8 mouse cellular contexts compared by ENCODE assay signal in the genomic region with DNA sequence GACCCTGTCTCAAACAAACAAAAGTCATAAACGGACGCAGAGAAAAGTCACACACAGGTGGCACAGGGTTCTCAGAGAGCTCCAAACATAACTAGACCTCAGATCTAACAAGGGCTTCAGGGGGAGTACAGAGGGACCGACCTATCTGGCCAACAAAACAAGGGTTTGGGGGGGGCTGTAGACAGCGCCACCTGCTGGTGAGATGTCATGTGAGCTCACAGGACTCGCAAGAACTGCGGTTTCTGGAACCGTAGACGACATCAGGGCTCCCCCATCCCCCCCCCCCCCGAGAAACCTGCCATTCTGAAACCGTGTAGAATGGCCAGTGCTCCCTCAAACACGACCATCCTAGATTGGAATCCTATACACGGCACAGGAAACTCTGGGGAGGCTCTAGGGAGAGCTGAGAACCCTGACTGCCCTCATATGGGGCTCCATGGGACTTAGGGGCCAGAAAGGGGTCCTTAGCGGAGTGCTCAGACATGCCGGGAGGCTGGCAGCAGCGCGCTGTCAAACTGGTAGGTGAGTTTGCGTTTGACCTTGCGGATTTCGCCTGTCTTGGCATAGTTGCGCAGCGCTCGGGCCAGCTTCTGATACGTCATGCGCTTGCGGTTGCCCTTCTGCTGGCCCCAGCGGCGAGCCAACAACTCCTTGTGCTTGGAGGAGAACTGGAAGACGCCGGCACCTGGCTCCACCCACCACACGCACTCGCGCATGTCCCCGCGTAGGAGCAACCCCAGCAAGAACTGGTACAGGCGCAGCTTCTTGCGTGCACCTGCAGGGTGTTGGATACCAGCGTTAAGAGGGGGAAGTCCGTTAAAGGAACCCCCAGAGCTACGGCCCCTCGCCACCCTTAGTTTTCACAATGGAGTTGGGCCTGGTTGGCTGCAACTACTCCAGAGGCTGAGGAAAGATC. TPM values are rescaled to one million over a fixed set of nuclear protein-coding genes. Genes with fewer than 3 reads are reported as not detected.
DNase-seq lines count a peak whose midpoint lies in the region; ATAC-seq lines count a peak whose summit lies in the region.

No protein-coding gene starts in this region.

- H3K4me1 ChIP-seq in embryonic facial prominence, embryonic 12.5 days = peaks cover 8% of the 10 kb centered on the region; the same call in 1 of the 2 replicates
- H3K4me1 ChIP-seq in limb, embryonic 12.5 days (replicated peaks) = peaks cover 6% of the 10 kb centered on the region
- peaks cover 9% of the 10 kb centered on the region for H3K4me1 ChIP-seq in midbrain, embryonic 13.5 days (replicated peaks)

- no peaks in the 10 kb centered on the region for H3K9me3 ChIP-seq in embryonic facial prominence, embryonic 12.5 days
- no peaks in the 10 kb centered on the region for H3K9me3 ChIP-seq in limb, embryonic 12.5 days
- no peaks in the 10 kb centered on the region for H3K9me3 ChIP-seq in midbrain, embryonic 13.5 days

- H3K9ac ChIP-seq in embryonic facial prominence, embryonic 12.5 days = peak overlapping the region; percentile 41
- peak overlapping the region; percentile 40; the same call in 1 of the 2 replicates for H3K9ac ChIP-seq in limb, embryonic 12.5 days (replicated peaks)
- peak overlapping the region; percentile 45 for H3K9ac ChIP-seq in midbrain, embryonic 13.5 days (replicated peaks)

- peak overlapping the region; percentile 72 for H3K4me2 ChIP-seq in embryonic facial prominence, embryonic 12.5 days (replicated peaks)
- peak overlapping the region; percentile 73 for H3K4me2 ChIP-seq in limb, embryonic 12.5 days
- peak overlapping the region; percentile 64 for H3K4me2 ChIP-seq in midbrain, embryonic 13.5 days (replicated peaks)

- no peak for ATAC-seq in embryonic facial prominence, embryonic 12.5 days (ENCODE audit: insufficient number of reproducible peaks, insufficient read depth, low FRiP score, low TSS enrichment)
- ATAC-seq in limb, embryonic 12.5 days (ENCODE audit: insufficient number of reproducible peaks, insufficient read depth, low FRiP score, low TSS enrichment, low read depth) = no peak; the same call in 1 of the 2 replicates
- ATAC-seq in midbrain, embryonic 13.5 days = 0 out of 2 replicates have a peak, but pooled peaks have one; percentile 35

- H3K27me3 ChIP-seq in embryonic facial prominence, embryonic 12.5 days = peaks cover 65% of the 10 kb centered on the region
- peaks cover 74% of the 10 kb centered on the region for H3K27me3 ChIP-seq in limb, embryonic 12.5 days
- peaks cover 64% of the 10 kb centered on the region for H3K27me3 ChIP-seq in midbrain, embryonic 13.5 days

- WGBS in embryonic facial prominence, embryonic 12.5 days = 6% methylated on average over 40 of the region's 40 CpGs
- 7% methylated on average over 40 of the region's 40 CpGs for WGBS in limb, embryonic 12.5 days
- WGBS in midbrain, embryonic 13.5 days = 4% methylated on average over 40 of the region's 40 CpGs

- peak; percentile 94 for DNase-seq in A20 (ENCODE audit: low read depth, low spot score)
- peak; percentile 70 for DNase-seq in adrenal gland, postnatal 25 days
- peak; percentile 47 to 72 for DNase-seq in heart, adult 9 months (ENCODE audit: low spot score in 2 of 2)
- DNase-seq in kidney, adult 9 months = peak; percentile 87
- DNase-seq in skeletal muscle tissue, adult 2 months (ENCODE audit: low read depth, low spot score) = peak; percentile 94

- H3K27ac ChIP-seq in embryonic facial prominence, embryonic 12.5 days = no peak overlapping the region
- H3K27ac ChIP-seq in limb, embryonic 12.5 days = no peak overlapping the region
- H3K27ac ChIP-seq in midbrain, embryonic 13.5 days = no peak overlapping the region

- H3K4me3 ChIP-seq in embryonic facial prominence, embryonic 12.5 days = peak overlapping the region; percentile 35
- H3K4me3 ChIP-seq in limb, embryonic 12.5 days (replicated peaks) = peak overlapping the region; percentile 42
- peak overlapping the region; percentile 36 for H3K4me3 ChIP-seq in midbrain, embryonic 13.5 days (replicated peaks)

- H3K36me3 ChIP-seq in embryonic facial prominence, embryonic 12.5 days = peaks cover 6% of the 10 kb centered on the region
- peaks cover 8% of the 10 kb centered on the region for H3K36me3 ChIP-seq in limb, embryonic 12.5 days
- 0 out of 2 replicates have a peak, but pooled peaks cover 6% of the 10 kb centered on the region for H3K36me3 ChIP-seq in midbrain, embryonic 13.5 days

RNA-seq across cellular contexts. Expression of gene Mybpc2, which starts 3.3 kb away (rescaled TPM):
- total RNA-seq in adrenal gland, postnatal 25 days (2021) = not detected in 2 replicates
- polyA plus RNA-seq in embryonic facial prominence, embryonic 12.5 days (2016; fragmentation: Nextera tagmentation; extraction: Ambion mirVana) = 0.06 TPM in 2 replicates
- 0.09 and 0.13 TPM in 2 replicates for polyA plus RNA-seq in limb, embryonic 12.5 days (2016; fragmentation: Nextera tagmentation; extraction: Ambion mirVana)
- 0.16 and 0.23 TPM in 2 replicates for polyA plus RNA-seq in midbrain, embryonic 13.5 days (2015; fragmentation: Nextera tagmentation; extraction: Ambion mirVana)

RNA-seq across cellular contexts. Expression of gene Spib, which starts 4.1 kb away (rescaled TPM):
- 0.43 TPM in 1 of 2 replicates, not detected in the other for total RNA-seq in adrenal gland, postnatal 25 days (2021)
- 0.10 TPM in 1 of 2 replicates, not detected in the other for polyA plus RNA-seq in embryonic facial prominence, embryonic 12.5 days (2016; fragmentation: Nextera tagmentation; extraction: Ambion mirVana)
- 0.22 and 0.34 TPM in 2 replicates for polyA plus RNA-seq in limb, embryonic 12.5 days (2016; fragmentation: Nextera tagmentation; extraction: Ambion mirVana)
- polyA plus RNA-seq in midbrain, embryonic 13.5 days (2015; fragmentation: Nextera tagmentation; extraction: Ambion mirVana) = not detected in 2 replicates

RNA-seq across cellular contexts. Expression of gene Pold1, which starts 20.9 kb away (rescaled TPM):
- total RNA-seq in adrenal gland, postnatal 25 days (2021) = 14.2 and 22.6 TPM in 2 replicates
- polyA plus RNA-seq in embryonic facial prominence, embryonic 12.5 days (2016; fragmentation: Nextera tagmentation; extraction: Ambion mirVana) = 125 and 130 TPM in 2 replicates
- polyA plus RNA-seq in limb, embryonic 12.5 days (2016; fragmentation: Nextera tagmentation; extraction: Ambion mirVana) = 132 and 140 TPM in 2 replicates
- 38.7 and 40.1 TPM in 2 replicates for polyA plus RNA-seq in midbrain, embryonic 13.5 days (2015; fragmentation: Nextera tagmentation; extraction: Ambion mirVana)

RNA-seq across cellular contexts. Expression of gene Nr1h2, which starts 26.0 kb away (rescaled TPM):
- 133 and 140 TPM in 2 replicates for total RNA-seq in adrenal gland, postnatal 25 days (2021)
- 68.1 and 68.6 TPM in 2 replicates for polyA plus RNA-seq in embryonic facial prominence, embryonic 12.5 days (2016; fragmentation: Nextera tagmentation; extraction: Ambion mirVana)
- 70.7 and 72.0 TPM in 2 replicates for polyA plus RNA-seq in limb, embryonic 12.5 days (2016; fragmentation: Nextera tagmentation; extraction: Ambion mirVana)
- 71.3 and 74.9 TPM in 2 replicates for polyA plus RNA-seq in midbrain, embryonic 13.5 days (2015; fragmentation: Nextera tagmentation; extraction: Ambion mirVana)

RNA-seq across cellular contexts. Expression of gene Fam71e1, which starts 31.4 kb away (rescaled TPM):
- total RNA-seq in adrenal gland, postnatal 25 days (2021) = 12.3 and 17.5 TPM in 2 replicates
- 20.2 and 22.5 TPM in 2 replicates for polyA plus RNA-seq in embryonic facial prominence, embryonic 12.5 days (2016; fragmentation: Nextera tagmentation; extraction: Ambion mirVana)
- polyA plus RNA-seq in limb, embryonic 12.5 days (2016; fragmentation: Nextera tagmentation; extraction: Ambion mirVana) = 19.0 and 27.5 TPM in 2 replicates
- 43.0 and 46.1 TPM in 2 replicates for polyA plus RNA-seq in midbrain, embryonic 13.5 days (2015; fragmentation: Nextera tagmentation; extraction: Ambion mirVana)
